Mouse (Mus musculus): ENCODE data around the gene Paqr9.

- TF ChIP-seq GATA1 (IDR thresholded peaks at IDR 0.05; ENCODE audit: borderline replicate concordance, low read length): no peak
- TF ChIP-seq FLI1 (IDR thresholded peaks at IDR 0.05; ENCODE audit: low read length): no peak
Measured at GRCm38 (mm10) chr9:95521566-95521965, 37.9 kb upstream of the Paqr9 start.

Data from megakaryocyte, embryonic 14.5 days (primary cell).